In genomic region chr3:147968271-147968670, GRCm38 (mm10) we compare ENCODE assay signal across 18 mouse cellular contexts.
DNase-seq lines count a peak whose midpoint lies in the region; ATAC-seq lines count a peak whose summit lies in the region.
"Had no signal": no experiment of that assay in that cellular context is flagged by ENCODE, and none has a peak within 500 bp of the region (broad histone marks: within the 10 kb centered on the region; RNA-seq: fewer than 3 reads in every experiment).

No protein-coding gene starts in this region.

- no peaks in the 10 kb centered on the region for H3K27me3 ChIP-seq in neural tube, embryonic 12.5 days (replicated peaks)
- H3K27me3 ChIP-seq in hindbrain, embryonic 12.5 days = 0 out of 2 replicates have a peak, but pooled peaks cover 2% of the 10 kb centered on the region
- H3K27me3 ChIP-seq in midbrain, embryonic 12.5 days = peaks cover 9% of the 10 kb centered on the region
- H3K27me3 ChIP-seq in neural tube, embryonic 13.5 days = no peaks in the 10 kb centered on the region
- H3K27me3 ChIP-seq: kidney, embryonic 15.5 days; limb, embryonic 13.5 days; liver, embryonic 12.5 days had no signal

- no peak overlapping the region for H3K4me3 ChIP-seq in neural tube, embryonic 12.5 days
- no peak overlapping the region for H3K4me3 ChIP-seq in hindbrain, embryonic 12.5 days
- peak overlapping the region; percentile 27 for H3K4me3 ChIP-seq in midbrain, embryonic 12.5 days
- no peak overlapping the region for H3K4me3 ChIP-seq in neural tube, embryonic 13.5 days
- H3K4me3 ChIP-seq: forebrain, embryonic 12.5 days; kidney, embryonic 15.5 days; limb, embryonic 13.5 days; liver, embryonic 12.5 days had no signal

- DNase-seq in neural tube, embryonic 10.5 days (ENCODE audit: extremely low spot score, low spot score) = no peak
- no peak for DNase-seq in heart, adult 9 months (ENCODE audit: low spot score in 2 of 2)
- DNase-seq in right cerebral cortex, adult 18-20 months = no peak
- DNase-seq: adrenal gland, postnatal 25 days; B cell, adult 2 months; cerebellum, adult 9-10 months; kidney, postnatal 36 days; lung, adult 18-20 months; lung, postnatal 10 days had no signal

- WGBS in neural tube, embryonic 12.5 days = 55% methylated on average over 11 of the region's 11 CpGs
- 57% methylated on average over 11 of the region's 11 CpGs for WGBS in hindbrain, embryonic 12.5 days
- WGBS in midbrain, embryonic 12.5 days = 51% methylated on average over 11 of the region's 11 CpGs
- 56% methylated on average over 11 of the region's 11 CpGs for WGBS in neural tube, embryonic 13.5 days

- H3K9ac ChIP-seq in neural tube, embryonic 12.5 days = no peak overlapping the region
- no peak overlapping the region for H3K9ac ChIP-seq in hindbrain, embryonic 12.5 days
- no peak overlapping the region for H3K9ac ChIP-seq in midbrain, embryonic 12.5 days (replicated peaks)
- H3K9ac ChIP-seq in neural tube, embryonic 13.5 days = no peak overlapping the region
- H3K9ac ChIP-seq: forebrain, embryonic 12.5 days; kidney, embryonic 15.5 days; limb, embryonic 13.5 days; liver, embryonic 12.5 days had no signal

- peak overlapping the region; percentile 34 for H3K4me2 ChIP-seq in neural tube, embryonic 12.5 days (replicated peaks)
- H3K4me2 ChIP-seq in hindbrain, embryonic 12.5 days (replicated peaks) = peak overlapping the region; percentile 1; the same call in 1 of the 2 replicates
- peak overlapping the region; percentile 46 for H3K4me2 ChIP-seq in midbrain, embryonic 12.5 days (replicated peaks)
- H3K4me2 ChIP-seq in neural tube, embryonic 13.5 days = peak overlapping the region; percentile 11
- H3K4me2 ChIP-seq: forebrain, embryonic 12.5 days; kidney, embryonic 15.5 days; limb, embryonic 13.5 days; liver, embryonic 12.5 days had no signal

- ATAC-seq in neural tube, embryonic 12.5 days (ENCODE audit: low FRiP score, low read depth) = 0 out of 2 replicates have a peak, but pooled peaks have one; percentile 34
- ATAC-seq in hindbrain, embryonic 12.5 days (ENCODE audit: low FRiP score) = peak; percentile 57
- ATAC-seq in midbrain, embryonic 12.5 days (ENCODE audit: low FRiP score, low read depth) = no peak; the same call in 1 of the 2 replicates
- no peak for ATAC-seq in neural tube, embryonic 13.5 days (ENCODE audit: low read depth)
- ATAC-seq: intestine, postnatal 0 days; liver, embryonic 12.5 days had no signal

- peaks cover 13% of the 10 kb centered on the region for H3K4me1 ChIP-seq in neural tube, embryonic 12.5 days
- H3K4me1 ChIP-seq in hindbrain, embryonic 12.5 days = peaks cover 20% of the 10 kb centered on the region
- H3K4me1 ChIP-seq in midbrain, embryonic 12.5 days = peaks cover 36% of the 10 kb centered on the region
- peaks cover 27% of the 10 kb centered on the region for H3K4me1 ChIP-seq in neural tube, embryonic 13.5 days (replicated peaks)
- H3K4me1 ChIP-seq: kidney, embryonic 15.5 days; liver, embryonic 12.5 days had no signal

- H3K27ac ChIP-seq in neural tube, embryonic 12.5 days = no peak overlapping the region
- no peak overlapping the region; the same call in 1 of the 2 replicates for H3K27ac ChIP-seq in hindbrain, embryonic 12.5 days
- peak overlapping the region; percentile 84 for H3K27ac ChIP-seq in midbrain, embryonic 12.5 days (replicated peaks)
- peak overlapping the region; percentile 57; the same call in 1 of the 2 replicates for H3K27ac ChIP-seq in neural tube, embryonic 13.5 days (replicated peaks)
- H3K27ac ChIP-seq: forebrain, embryonic 12.5 days; kidney, embryonic 15.5 days; limb, embryonic 13.5 days; liver, embryonic 12.5 days had no signal

- H3K9me3 ChIP-seq in neural tube, embryonic 12.5 days = no peaks in the 10 kb centered on the region
- no peaks in the 10 kb centered on the region for H3K9me3 ChIP-seq in hindbrain, embryonic 12.5 days (replicated peaks)
- H3K9me3 ChIP-seq in midbrain, embryonic 12.5 days = no peaks in the 10 kb centered on the region
- H3K9me3 ChIP-seq in neural tube, embryonic 13.5 days = no peaks in the 10 kb centered on the region
- H3K9me3 ChIP-seq: forebrain, embryonic 12.5 days; kidney, embryonic 15.5 days; limb, embryonic 13.5 days; liver, embryonic 12.5 days had no signal

- H3K36me3 ChIP-seq in neural tube, embryonic 12.5 days = no peaks in the 10 kb centered on the region
- H3K36me3 ChIP-seq in hindbrain, embryonic 12.5 days = no peaks in the 10 kb centered on the region
- H3K36me3 ChIP-seq in midbrain, embryonic 12.5 days = no peaks in the 10 kb centered on the region
- H3K36me3 ChIP-seq in neural tube, embryonic 13.5 days = no peaks in the 10 kb centered on the region
- H3K36me3 ChIP-seq: forebrain, embryonic 12.5 days; kidney, embryonic 15.5 days; limb, embryonic 13.5 days; liver, embryonic 12.5 days had no signal

Comparison
In these comparisons a context has a peak if more than half of its experiments do, and no peak if none do; other contexts are left out.
1. ATAC-seq: peak in neural tube, embryonic 12.5 days (single experiment) and hindbrain, embryonic 12.5 days (single experiment); none in midbrain, embryonic 12.5 days (single experiment) and neural tube, embryonic 13.5 days (single experiment).
2. H3K27ac ChIP-seq: peak in midbrain, embryonic 12.5 days (single experiment) and neural tube, embryonic 13.5 days (single experiment); none in neural tube, embryonic 12.5 days (single experiment) and hindbrain, embryonic 12.5 days (single experiment).
3. Peak in every context shown above with its lines, with median percentiles within 50 percentile points of each other: H3K4me2 ChIP-seq.